Mouse (Mus musculus) layer of hippocampus, adult 18-20 months (tissue): Measurements from ENCODE around the gene 1190002N15Rik. TPM values are rescaled to one million over a fixed set of nuclear protein-coding genes. Genes with fewer than 3 reads are reported as not detected.
A peak's percentile ranks its signal among the peaks of the same experiment; 100 is the strongest.

Source experiments
- DNase-seq, 2 experiments: peaks; one replicate each; pipeline ENCODE4 v3.0.0; 2022; ENCODE audit warnings: low spot score in 2 of 2
- long read RNA-seq: library from polyadenylated mRNA; stranded (forward); transcript quantifications from one replicate; pipeline ENCODE4 v2.0.0, GENCODE M21; 2021
- total RNA-seq, 2 experiments: library from RNA; stranded (reverse); gene quantifications; 2 replicates each; pipeline ENCODE4 v1.2.3; 2021

Gene 1190002N15Rik
- 10 to 100 TPM; 18.7 to 23.1 TPM for total RNA-seq
- long read RNA-seq, transcript 1190002N15Rik-201 (3 exons, 3,950 nt): major isoform, 27 of 27 reads
- long read RNA-seq, partial matches to known transcripts: 0 of 27 reads
- long read RNA-seq, other reads (novel, unspliced or antisense): 0 of 27 reads

- DNase-seq: peak; percentile 89 to 94
Measured at GRCm38 (mm10) chr9:94537970-94538822, at the start of gene 1190002N15Rik. TSS of gene 1190002N15Rik (minus strand) at chr9:94538081.

DNA sequence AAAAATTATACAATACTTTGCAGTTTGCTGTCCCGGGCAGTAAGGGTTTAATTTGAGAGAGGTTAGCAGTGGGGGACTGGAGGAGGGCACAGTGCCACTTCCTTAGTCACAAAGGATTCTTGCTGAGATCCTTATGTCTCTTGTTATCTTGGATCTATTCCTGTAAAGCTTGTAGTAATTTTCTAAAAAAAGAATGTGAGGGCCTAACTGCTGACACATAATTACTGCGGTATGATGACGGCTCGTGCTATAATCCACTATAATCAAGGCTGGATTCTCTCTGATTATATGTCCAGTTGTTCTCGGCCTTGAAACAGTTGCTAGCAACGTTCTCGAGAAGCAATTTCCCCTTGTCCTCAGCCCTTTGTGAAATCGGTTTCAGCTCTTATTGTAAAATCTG is 44.4 kb upstream of the 1190002N15Rik start:
- no peak for DNase-seq

DNA sequence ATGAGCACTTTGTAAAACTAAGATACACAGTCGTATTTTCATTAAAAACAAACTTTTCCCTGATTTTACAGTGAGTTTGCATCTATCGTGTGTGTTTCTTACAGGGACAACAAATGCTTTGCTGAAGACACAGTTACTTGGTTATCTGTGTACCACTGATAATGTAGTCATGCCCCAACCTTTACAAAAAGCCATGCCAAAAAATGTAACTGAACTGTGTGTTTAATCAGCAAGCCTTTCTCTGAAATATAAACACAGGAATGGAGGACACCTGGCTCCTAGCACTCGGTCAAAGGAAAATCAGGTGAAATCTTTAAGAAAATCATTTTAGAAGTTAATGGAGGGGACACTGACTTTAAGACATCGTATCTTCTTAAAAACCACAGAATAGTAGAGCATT is 43.8 kb upstream of the 1190002N15Rik start:
- no peak for DNase-seq

GRCm38 (mm10) chr9:94580071-94580737 is 42.3 kb upstream of the 1190002N15Rik start:
- DNase-seq: no peak

DNA sequence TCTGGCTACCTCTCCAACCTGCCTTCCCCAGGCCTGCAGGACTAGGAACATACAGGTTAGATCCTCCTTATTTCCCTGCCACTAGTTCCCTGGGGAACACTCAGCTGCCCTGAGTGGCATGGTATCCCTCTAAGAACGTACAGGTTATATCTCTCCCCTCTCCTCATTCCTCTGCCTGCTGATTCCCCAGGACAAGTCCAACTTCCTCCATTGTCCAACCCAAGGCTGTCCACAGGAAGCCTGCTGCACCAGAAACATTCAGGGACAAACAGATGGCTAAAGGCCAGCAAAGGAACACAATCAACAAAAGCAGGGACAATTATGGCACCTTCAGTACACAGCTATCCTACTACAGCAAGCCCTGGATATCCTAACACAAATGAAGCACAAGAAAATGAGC is 33.9 kb upstream of the 1190002N15Rik start:
- no peak for DNase-seq

DNA sequence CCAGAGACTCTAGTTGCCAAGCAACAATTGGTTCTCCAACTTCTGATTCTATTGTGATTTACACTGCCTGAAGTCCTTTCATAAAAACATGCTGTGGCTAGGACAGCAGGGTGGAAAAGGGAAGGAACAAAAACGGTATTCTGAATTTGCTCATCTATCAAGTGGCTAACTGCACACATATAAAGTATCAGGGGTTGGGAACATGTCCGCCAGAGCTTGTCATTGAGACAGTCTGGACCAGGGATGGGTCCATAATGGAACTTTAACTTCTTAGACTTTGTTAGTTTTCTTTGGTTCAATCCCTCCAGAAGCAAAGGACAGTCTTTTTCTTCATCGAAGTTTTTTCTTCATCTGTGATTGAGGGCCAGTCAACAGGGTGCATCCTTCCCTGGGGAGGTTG is 30.5 kb upstream of the 1190002N15Rik start:
- DNase-seq: no peak

DNA sequence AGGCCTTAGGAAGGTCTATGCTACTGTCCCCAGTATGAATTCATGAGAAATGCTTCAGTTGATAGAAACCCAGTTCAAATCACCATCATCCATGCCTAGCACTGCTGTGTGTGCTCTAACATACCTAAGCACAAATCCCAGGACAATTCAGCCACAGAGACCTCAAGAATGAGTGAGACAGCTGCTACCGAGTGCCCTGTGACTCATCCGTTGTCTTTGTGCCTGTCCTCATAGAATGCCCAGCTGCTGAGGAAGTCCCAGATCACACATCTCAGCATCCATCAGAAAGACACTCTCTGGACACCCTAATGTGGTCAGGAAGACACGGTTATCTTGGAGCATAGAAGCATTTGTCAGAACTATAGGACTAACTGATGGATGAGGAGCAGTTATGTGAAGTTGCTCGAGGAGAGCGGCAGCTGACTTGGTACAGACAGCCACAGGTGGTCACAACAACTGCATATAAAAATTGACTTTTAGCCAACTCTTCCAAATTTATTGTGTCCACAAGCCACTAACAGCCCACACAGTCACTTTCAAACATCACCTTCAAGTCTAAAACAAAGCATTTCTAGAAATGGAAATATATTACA is 29.9 kb upstream of the 1190002N15Rik start:
- no peak for DNase-seq

DNA sequence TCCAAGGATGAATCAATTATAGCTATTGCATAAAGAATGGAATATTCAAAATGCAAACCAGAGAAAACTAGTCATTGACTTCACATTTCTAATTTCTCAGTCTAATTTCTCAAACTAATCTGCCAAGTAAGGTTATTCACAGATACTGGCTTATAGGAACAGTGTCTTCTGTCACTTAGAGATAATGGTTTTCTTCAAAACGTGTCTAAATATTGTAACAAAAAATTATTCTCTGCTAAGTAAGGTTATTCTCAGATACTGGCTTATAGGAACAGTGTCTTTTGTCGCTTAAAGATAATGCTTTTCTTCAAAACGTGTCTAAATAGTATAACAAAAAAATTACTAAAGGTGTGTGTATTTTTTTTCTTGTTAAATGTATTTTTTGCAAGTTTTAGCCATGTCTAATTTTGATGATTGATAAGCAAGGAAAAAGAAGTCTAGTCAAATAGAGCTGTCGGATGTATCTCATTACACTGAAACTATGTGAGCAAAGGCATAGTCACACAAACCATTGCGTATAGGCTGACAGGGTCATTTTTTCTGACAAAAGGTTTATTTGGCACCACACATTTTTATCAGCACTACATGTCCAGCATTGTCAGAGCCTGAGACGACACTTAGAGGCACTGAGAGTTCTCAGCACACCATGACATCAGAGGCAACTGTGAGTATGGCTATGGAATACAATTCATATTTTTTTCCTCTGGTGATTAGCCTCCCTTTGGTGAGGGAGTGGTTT is 19.1 kb upstream of the 1190002N15Rik start:
- DNase-seq: no peak

GRCm38 (mm10) chr9:94556249-94556648 is 18.4 kb upstream of the 1190002N15Rik start:
- DNase-seq: no peak

- DNase-seq: no peak
Measured at GRCm38 (mm10) chr9:94550493-94551095, 12.7 kb upstream of the 1190002N15Rik start.

- DNase-seq: no peak
Measured at GRCm38 (mm10) chr9:94543881-94544280, 6.0 kb upstream of the 1190002N15Rik start.

DNA sequence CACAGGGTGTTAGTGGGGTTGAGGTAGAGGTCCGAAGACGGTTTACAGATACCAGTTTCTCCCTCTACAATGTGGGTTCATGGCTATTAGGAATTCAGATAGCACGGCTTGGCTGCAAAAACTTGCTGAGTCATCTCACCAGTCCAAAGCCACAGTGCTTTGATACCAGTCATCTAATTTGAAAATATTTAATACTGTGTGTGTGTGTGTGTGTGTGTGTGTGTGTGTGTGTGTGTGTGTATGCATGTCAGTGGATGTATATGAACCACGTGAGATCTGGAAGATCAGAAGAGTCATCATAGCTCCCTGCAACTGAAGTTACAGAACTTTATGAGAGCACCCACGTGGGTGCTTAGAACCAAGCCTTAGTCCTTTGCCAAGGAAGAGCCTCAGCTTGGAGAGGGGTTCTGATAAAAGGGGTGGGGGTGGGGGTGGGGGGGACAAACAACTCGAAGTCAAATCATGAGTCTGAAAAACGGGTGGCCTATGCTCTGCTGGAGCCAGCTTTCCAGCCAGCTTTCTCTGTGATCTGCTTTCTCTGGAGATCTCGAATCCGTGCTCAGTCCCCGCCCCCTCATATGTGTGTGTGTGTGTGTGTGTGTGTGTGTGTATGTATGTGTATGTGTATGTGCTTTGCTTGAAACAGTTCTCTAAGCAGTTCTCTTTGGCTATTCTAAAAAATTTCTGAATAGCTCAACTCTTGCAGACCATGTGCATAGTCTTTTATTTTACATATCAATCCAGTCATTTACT is 2.6 kb upstream of the 1190002N15Rik start:
- no peak for DNase-seq

GRCm38 (mm10) chr9:94539346-94539865 is 1.5 kb upstream of the 1190002N15Rik start:
- DNase-seq: no peak

DNA sequence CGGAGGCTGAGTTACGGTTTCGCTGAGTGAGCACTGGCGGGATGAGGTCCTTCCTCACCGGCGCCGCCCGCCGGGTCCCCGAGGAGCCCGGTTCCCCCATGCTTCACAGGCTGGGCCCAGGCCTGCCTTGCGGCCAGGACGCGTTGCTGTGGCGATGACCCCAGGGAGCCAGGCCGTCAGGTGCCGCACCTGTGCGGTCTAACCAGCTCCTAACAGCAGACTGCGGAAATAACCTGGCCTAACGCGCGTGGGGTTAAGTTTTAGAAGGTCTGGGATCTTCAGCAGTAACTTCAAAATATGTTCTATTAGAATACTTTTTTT is 902 bp upstream of the 1190002N15Rik start:
- DNase-seq: no peak

DNA sequence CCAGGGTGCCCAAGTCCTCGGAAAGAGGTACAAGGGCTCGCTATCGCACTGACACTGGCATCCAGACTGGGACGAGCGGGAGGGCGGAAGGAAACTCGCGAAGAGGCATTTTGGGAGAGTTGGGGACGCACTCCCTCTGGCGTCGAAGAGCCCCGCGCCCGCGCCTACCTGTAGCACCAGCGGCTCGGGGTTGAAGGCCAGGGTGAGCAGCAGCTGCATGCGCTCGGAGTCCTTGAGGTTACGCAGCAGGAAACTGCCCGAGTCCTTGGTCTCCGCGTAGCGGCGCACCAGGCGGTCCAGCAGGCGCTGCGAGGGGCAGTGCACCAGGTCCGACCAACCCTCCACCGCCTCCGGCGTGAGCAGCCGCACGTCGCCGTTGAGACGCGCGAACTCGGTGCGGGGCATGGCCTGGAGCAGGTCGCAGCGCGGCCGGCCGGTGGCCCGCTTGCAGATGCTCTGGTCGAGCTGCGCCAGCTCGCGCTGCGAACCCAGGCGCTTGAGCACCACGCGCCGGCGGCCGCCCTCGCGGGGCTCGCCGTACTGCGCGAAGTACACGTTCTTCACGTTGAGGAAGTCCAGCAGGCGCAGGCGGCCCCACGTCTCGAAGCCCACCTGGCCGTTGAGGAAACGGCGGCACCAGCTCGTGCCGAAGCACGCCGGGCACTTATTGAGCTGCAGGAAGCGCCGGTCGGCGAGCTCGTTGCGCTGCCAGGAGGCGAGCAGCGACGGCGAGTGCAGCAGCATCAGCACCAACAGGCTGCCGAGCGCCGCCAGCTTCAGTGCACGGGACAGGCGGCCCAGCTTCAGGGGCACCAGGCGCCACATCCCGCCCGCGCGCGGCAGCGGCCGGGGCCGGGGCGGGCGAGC is 597 bp downstream of the 1190002N15Rik start:
- peak; percentile 61 to 73 for DNase-seq

DNA sequence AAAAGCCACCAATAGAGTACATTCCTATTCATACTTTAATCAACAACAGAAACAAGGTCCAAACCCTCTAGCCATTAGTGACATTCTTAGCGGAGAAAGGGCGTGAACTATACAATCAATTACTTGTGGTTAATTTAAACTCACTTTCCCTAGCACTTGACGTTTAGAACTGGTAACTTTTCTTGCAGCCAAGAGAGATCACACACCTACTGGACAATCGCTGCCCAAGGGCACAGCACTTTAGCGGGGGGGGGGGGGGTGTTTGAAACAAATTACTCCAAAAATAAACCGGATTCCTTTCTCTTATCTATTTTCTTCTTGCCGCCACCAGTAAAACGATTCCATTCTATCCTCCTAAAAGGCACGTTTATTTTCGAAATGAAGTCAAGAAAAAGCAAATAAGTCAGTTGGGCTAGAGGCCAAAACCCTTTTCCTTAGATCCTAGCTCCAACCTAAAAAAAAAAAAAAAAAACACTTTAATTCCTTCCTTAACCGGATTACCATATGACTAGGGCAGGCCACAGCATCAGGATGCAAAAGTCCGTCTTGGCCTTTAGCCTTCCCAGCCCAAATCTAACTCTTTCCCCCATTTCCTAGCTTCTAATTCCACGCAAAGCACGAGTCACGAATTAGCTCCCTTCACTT is 1.5 kb downstream of the 1190002N15Rik start:
- DNase-seq: no peak

DNA sequence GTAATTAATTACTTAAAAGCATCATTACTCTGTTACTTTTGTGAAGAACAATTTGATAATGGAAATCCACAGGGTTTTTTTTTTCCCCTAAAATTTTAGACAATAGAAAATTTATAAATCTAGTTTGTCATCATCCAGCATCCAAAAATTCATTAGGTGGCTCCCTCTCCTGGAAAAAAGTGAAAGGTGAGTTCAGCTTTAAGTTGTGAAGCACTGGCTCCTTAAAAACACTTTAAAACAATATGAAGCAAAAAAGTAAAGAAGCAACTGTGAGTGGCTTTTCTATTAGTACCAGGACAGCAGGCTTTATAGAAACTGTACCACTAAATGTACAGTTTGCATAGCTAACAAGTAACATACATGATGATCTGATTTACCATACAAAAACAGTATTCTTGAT is 3.1 kb downstream of the 1190002N15Rik start:
- DNase-seq: peak in 1 of 2 experiments; percentile 25

DNA sequence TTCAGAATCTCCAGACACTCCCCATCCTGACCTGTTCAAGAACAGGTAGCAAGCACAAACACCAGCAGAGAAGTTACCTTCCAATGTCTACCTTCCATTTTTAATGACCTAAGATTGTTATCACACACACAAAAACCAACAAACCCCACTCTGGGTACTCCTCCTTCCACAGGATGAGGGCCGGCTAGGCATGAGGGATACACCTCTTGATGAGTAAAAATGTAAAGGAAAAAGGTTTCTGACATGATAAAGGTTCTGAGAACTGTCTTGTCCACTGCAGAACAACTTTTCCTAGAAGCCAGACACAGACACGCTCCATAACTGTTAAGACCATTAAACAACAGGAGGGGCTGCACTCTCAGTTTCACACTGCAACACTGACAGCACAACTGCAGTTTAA is 3.7 kb downstream of the 1190002N15Rik start:
- no peak for DNase-seq
